Mouse (Mus musculus): ENCODE measurements around the gene Rxfp3. TPM values are rescaled to one million over a fixed set of nuclear protein-coding genes. Genes with fewer than 3 reads are reported as not detected.

Gene Rxfp3
- total RNA-seq (2015) = not detected in 2 replicates
- not detected in 2 replicates for total RNA-seq (2017)

DNA sequence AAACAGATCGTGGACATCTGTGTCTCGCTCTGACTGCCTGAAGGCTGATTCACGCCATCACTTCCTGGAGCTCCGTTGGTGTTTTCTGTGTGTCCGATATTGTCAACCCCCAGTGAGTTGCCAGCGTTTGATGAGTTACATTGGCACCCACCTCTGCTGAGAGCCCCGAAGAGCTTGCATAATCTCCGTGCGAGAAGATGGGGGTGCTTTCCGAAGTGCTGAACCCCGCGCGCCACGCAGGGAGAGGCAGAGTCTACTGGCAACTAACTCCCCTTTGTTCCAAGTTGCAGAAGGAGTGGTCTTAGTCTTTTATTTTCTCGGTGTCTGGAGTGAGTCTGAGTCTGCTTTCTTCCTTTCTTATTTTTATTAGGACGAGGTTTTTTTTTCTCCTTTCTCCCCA is at the start of gene Rxfp3:
Gene Rxfp3 (minus strand): TSS at position 281 of the 400 bp plus-strand sequence.
- ATAC-seq (ENCODE audit: poor library complexity, severe bottlenecking) = no peak

DNA sequence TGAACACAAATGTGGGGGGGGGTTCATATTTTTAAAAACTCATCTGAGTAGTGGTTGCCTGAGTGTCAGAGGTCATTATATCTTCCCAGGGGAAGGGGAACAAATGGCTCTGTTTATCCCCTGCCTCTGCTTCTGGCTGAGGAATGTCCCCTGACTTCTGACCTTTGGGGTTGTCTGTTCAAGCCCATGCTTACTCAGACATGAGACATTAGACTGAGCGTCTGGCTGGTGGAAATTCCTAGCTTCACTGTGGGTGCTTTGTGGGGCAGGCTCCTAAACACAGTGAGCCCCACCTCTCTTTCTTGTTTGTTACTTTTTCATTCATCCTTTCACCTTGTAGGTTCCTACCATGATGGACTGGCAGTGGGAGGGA is 47.2 kb upstream of the Rxfp3 start:
- no peak for ATAC-seq (ENCODE audit: poor library complexity, severe bottlenecking)

DNA sequence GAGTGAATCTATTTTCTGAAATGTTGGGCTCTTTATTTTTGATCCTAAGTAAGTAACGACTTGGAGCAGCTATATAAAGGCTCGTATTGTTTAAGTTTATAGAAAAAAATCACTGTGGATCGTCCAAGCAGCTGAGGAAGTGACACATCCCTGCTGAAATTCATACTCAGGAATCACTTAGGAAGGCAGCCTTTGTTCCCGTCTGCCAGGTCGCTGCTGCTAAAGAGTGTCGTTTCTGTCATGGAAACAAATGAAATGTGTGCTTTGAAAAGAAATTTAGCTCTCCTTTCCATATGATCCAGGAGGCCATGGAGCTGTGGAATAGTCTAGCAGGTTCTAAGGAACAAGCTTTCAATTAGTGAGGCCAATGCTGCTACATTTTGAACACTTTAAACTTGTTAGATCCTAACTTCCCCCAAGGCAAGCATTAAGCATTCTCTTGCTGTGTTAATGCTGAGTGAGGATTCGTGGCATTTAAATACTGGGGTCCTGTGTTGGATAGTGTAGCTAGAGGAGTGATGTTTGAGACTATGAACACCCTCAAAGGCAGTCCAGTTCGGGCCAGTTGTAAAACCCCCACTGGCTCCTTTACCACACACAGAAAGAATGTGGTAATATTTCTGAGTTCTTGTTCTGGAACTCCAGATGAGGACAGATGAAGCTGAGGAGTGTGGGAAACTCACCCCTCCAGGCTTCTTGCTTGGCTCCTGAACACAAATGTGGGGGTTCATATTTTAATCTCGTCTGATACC is 46.6 kb upstream of the Rxfp3 start:
- ATAC-seq (ENCODE audit: poor library complexity, severe bottlenecking) = no peak

DNA sequence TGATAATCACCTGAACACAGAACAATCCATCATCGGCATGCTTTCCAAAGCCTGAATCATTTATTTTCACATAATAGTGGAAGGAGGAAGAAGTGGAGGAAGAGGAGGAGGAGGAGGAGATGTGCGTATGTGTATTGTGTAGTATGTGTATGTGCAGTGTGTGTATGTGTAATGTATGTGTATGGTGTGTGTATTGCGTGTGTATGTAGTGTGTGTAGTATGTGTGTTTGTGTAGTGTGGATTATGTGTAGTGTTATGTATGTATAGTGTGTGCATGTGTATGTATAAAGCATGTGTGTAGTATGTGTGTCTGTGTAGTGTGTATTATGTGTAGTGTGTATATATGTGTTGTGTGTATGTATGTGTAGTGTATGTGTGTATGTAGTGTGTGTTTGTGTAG is 45.9 kb upstream of the Rxfp3 start:
- no peak for ATAC-seq (ENCODE audit: poor library complexity, severe bottlenecking)

DNA sequence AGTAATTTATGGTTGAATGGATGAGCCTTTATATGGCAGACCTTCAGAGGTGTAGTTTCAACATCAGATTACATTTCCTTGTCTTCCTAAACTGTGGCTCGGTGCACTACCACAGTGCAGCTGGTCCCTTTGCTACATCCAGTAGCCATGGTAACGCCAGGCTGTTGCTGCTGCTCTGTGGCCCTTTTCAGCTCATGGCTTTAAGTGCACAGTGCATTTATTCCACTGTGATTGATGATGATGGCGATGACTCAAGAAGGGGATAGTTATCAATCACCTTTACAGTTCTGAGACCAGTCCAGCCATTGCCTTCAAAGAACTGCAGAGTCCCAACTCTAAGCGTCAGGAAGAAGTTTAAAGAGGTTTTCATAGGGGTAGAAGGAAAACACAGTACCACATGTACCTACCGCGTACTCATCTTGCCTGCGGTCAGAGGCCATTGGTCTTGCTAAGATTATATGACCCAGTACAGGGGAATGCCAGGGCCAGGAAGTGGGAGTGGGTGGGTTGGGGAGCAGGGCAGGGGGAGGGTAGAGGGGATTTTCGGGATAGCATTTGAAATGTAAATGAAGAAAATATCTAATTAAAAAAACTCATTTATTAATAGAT is 45.3 kb upstream of the Rxfp3 start:
- no peak for ATAC-seq (ENCODE audit: poor library complexity, severe bottlenecking)

DNA sequence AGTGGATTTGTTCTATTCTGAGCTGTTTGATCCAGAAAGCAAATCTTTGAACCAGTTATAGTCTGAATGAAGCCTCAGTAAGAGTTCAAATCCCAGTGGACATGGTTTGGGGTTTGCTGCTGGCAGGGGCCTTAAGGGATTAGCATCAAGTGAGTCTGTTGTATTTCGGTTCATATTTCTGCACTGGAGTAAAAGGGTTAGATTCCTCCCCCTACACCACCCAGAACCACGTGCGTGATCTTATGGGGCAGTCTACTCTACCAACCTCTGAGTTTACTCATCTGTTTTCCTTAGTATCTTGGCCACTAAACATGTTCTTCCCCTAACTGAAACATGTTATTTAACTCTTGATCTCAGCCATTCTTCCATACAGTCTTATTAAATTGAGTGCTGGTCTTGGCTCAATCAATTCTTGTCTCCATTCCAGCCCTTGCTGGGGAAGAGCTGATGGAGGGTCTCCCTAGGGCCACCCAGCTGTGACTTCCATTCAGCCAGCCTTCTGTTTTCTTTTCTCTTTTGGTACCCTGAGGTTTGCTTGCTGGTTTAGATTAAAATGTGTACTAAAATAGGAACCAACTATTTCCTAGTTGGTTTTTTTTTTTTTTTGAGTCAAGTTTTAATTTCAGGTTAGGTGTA is 38.1 kb upstream of the Rxfp3 start:
- no peak for ATAC-seq (ENCODE audit: poor library complexity, severe bottlenecking)

DNA sequence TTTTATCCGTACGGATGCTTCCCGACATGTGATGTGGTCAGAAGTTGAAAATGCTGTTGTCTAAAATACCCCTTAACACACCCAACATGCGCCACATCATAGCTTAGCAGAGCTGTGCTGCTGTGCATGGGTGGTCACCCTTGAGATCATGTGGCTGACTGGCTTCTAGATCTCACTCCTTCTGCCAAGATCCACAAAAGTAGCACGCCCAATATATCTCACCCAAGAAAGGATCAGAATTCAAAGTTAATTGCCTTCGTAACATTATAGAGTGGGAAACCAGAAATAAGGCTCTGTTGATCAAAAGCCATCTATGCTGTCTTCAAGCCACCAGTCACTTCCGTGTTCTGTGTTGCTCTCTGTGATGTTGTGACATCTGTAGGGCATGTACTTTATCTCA is 30.1 kb upstream of the Rxfp3 start:
- ATAC-seq (ENCODE audit: poor library complexity, severe bottlenecking) = no peak

DNA sequence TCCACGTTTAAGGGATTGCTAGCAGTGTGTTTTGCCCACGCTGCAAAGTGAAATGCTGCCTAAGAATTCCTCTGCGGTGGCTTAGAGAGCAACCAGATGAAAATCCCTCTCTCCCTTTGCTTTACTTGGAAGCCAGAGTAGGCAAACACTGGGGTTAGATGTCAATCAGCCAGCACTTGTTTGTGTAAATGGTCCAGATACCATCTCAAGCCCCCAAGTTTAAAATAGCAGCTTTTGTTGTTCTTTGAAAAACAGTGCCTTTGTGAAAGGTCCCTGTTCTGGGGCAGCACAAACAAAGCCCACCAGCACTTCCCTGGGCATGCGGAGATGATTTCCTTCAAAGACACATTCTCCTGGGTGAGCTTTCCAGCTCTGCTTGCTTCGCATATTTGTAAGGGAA is 28.5 kb upstream of the Rxfp3 start:
- ATAC-seq (ENCODE audit: poor library complexity, severe bottlenecking) = no peak

DNA sequence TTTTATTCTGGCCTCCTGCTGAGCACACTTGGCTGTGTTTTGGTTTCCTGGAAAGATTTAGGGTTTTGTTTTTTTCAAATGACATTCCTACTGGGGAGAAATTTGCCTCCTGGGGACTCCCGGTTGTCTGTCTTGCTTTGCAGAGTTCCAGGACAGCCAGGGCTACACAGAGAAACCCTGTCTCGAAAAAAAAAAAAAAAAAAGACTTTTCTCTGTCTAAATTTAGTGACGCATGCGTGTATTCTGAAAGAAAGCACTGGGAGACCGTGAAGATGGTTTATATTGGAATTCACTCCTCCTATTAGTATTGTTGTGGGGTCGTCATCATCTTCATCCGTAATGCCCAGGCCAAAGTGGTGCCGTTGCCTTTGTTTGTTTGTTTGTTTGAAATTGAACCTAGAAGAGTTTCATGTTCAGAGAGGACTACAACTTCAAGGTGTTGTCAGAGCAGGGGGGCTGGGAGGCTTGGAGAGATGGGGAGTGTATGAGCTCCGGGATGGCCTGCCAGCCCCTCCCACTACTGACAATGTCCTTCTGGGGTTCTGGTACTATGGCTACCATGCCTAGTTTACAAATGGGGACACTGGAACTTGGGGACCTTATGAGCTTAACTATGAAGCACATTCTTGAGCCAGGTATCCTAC is 27.9 kb upstream of the Rxfp3 start:
- ATAC-seq (ENCODE audit: poor library complexity, severe bottlenecking) = no peak

DNA sequence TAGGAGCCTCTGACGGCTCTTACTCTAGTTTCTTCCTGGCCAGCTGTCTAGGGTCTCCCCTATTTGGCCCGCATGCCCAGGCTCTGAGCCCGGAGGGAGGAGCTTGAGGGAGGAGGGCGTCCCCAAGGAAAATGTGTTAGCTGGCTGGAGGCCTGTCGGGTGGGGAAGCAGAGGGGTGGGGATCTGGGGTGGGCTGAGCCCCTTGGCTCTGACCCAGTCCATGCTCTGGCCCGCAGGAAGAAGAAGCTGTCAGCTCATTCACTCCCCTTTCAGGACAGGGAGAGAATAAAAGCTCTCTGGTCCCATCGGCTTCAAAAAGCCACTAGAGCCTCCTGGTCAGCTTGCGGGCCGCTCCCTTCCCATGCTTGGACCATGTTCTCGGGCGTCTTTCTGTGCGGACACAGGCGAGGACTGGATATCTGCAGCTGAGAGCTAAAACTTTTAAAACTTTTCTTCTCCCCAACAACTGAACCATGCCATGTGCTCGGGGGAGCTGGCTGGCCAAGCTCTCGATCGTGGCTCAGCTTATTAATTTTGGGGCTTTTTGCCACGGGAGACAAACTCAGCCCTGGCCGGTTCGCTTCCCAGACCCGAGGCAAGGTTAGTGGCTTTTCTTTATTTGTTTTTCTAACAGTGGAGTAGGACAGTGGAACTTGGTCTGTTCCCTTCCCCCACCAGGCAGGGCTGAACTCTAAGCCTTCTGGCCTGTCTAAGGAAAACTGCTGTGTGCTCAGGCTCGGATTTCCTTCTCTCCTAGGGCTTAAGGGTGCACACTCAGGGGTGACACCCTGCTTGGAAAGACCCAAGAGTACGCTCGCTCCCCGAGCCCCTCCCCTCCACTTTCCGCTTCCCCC is 27.0 kb upstream of the Rxfp3 start, which contains the start of gene Adamts12:
Gene Adamts12 (plus strand): TSS at position 233 of the 854 bp plus-strand sequence.
- ATAC-seq (ENCODE audit: poor library complexity, severe bottlenecking) = no peak

DNA sequence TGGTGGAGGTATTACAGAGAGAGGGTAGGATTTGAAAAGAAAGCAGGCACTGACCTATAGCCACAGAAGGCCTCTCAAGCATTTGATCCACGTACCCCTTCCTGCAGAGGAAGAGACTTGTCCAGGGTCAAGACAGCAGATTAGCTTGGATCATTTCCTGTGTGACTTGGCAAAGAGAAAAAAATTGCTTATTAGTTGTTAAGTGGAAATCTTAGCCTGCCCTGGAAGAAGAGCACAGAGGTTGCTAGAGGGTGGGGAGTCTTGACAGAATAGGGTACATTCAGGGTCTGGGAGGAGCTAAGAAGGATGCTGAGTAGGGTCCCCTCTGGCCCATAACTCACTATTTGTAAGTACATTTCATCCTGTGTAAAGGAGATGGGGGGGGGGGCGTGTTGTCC is 26.4 kb upstream of the Rxfp3 start:
- ATAC-seq (ENCODE audit: poor library complexity, severe bottlenecking) = no peak

DNA sequence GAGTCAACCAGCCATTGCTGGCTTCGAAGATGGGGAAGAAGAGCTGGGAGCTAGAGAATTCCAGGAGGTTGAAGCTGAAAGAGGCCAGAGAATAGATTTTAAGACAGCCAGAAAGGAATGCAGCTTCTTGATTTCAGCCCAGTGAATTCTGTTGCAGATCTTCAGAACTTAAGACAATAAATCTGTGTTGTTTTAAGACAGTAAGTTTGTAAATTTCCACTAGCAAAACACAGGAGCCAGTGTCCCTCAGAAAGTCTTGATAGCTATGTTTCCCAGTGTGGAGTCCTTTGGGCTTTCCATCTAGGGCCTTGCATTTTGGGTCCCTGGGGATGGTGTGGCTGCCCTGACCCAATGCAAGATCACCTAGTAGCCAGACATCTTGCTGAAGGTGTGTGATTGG is 25.1 kb upstream of the Rxfp3 start:
- no peak for ATAC-seq (ENCODE audit: poor library complexity, severe bottlenecking)

DNA sequence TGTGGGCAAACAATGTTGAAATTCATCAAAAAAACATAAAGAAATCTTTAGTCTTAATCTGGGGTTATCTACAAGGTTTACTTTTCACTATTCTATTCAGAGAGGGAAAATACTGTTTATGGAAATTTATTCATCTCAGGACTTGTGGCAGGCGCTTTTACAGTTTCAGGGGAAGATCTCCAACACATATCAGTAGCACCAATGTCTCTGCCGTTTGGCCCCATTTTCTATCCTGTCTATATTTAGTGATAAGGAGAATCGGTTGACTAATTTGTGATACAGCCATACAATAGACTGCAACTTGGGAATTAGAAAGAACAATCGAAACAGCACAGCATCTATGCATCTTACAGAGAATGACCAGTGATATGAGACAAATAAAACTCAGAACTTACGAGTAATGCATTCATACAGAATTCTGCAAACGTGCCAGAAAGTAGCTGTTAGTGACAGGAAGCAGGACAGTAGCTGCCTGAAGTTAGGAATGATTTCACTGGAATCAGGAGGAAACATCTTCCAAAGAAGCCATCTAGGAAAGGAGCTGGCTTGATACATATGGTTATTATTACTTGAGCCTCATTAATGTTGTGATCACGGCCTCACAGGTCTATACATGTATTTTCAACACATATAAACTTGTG is 16.8 kb upstream of the Rxfp3 start:
- ATAC-seq (ENCODE audit: poor library complexity, severe bottlenecking) = no peak

DNA sequence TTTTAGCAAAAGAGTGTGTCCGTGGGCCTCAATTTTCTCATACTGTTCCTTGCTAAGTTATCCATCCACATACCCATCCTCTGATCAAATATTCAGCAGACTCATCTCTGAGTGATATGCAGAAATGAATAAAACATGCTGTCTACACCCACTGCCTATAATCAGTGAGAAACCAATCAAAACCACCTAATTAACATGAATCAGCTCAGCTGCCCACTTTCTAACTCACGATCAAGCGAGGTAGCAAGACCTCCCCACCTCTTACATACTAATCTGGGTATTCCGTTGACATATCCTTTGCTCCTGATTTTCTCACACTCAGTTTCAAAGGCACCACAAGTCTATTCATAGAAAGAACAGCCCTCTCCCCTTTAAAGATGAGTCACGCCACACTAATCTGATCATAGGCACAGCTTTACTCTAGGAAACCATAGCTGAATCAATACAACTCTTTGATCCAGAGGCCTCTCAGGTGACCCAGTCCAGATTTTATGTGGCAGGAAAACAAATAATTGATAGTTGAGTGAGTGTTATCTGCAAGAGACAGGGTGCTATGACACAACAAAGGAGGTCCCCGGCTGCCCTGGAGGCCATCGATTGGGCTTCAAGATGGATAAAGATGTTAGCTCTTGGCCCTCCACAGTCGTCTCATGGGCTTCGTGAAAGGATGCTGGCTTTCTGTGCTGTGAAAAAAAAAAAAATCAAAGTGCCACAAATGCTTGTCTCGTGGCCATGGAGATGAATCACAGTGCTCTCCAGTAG is 16.1 kb upstream of the Rxfp3 start:
- ATAC-seq (ENCODE audit: poor library complexity, severe bottlenecking) = no peak

DNA sequence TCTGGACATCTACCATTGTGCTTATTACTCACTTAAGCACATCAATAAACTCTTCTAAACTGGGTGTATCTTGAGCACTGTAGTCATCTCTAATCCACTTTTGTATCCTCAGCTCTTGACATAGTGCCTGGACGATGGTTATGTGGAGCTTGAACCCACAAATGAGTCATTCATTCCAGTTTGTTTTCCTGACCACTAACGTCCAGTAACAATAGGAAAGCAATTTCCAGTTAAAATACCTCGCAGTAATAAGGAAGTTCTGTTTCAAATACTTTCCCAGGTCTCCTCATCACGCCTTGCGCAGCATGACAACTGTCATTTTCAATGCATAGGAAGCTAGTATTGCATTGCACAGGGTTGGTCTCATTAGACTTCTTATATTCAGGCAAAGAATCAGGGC is 5.0 kb upstream of the Rxfp3 start:
- ATAC-seq (ENCODE audit: poor library complexity, severe bottlenecking) = no peak

DNA sequence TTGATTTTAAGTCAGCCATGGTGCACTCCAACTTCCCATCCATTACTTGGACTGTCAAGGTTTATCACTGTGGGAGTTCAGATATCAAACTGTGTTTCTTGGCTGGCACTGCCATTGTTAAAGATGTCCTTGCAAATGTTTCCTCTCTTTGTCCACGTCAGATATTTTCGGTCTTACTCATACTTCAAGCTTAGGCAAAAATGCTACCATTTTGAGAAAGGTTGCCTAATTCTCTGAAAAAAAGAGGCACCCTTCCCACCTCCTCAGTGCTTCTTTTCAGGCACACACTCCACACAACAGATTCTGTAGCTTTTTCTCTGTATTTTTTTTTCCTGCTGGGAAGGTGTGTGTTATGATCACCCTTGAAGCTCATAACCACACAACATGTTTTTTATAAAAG is 3.4 kb upstream of the Rxfp3 start:
- ATAC-seq (ENCODE audit: poor library complexity, severe bottlenecking) = no peak

DNA sequence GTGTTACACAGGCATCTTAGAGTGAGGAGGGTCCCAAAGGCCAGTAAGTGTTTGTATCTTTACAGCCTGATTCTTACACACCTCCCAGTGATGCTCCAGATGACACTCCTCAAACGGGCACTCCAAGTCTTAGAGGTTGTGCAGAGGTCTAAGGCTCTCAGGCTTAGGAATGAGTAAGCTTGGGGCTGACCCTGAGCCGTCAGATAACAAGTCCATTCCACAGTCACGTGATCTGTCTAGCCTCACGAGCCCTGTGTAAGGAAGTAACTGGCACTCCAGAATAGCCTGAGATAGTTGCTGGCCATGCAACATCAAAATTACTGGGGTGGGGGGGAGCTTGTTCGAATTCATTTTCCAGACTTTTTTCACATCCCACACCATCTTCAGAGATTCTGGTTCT is 2.3 kb upstream of the Rxfp3 start:
- no peak for ATAC-seq (ENCODE audit: poor library complexity, severe bottlenecking)

DNA sequence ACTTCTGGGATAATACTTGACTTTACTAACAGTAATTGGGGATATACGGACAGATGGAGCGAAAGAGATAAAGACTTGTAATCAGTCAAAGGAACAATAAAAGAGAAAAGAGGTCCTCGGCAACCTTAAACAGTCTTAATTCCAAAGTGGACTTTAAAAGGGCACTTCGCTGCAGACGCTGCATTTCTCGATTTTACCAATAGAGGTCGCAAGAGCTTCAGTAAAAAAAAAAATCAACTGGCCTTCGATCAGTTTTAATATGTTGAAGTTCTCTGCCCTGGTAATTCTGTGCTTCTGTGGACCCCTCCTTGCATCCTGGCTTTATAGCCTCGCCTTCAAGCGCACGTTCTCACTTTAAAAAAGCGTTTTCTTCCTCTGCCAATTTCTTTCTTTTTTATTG is 685 bp upstream of the Rxfp3 start:
- no peak for ATAC-seq (ENCODE audit: poor library complexity, severe bottlenecking)

DNA sequence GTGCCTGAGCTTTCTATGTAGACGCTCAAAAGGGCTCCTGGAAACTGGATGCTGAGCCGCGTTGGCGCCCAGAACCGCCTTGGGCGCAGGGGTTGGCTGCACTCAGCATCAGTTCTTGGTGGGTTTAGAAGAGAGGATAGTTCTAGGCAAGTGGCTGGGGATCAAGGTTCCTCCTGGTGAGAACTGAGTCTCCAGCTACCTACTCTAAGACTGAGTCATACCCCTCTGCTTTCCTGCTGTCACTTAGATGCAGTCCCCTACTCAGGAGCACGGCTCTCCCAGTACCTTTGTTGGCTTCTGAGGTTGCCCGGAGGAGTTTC is 455 bp downstream of the Rxfp3 start:
- ATAC-seq (ENCODE audit: poor library complexity, severe bottlenecking) = no peak
